Mouse (Mus musculus): ENCODE measurements around the gene Wdr37. TPM values are rescaled to one million over a fixed set of nuclear protein-coding genes. Genes with fewer than 3 reads are reported as not detected.
"Not testable (repeated sequence)": the region's sequence is repeated elsewhere in the genome, so short reads cannot be mapped to it uniquely, and the experiment has no call there.

Gene Wdr37
- polyA plus RNA-seq (2012; rRNA removed) (3.4 and 4.1 TPM in 2 replicates), polyA plus RNA-seq (2014; fragmentation: Nextera tagmentation; extraction: Ambion mirVana) (6.7 and 7.2 TPM in 2 replicates)

- Histone ChIP-seq H3K4me2 (ENCODE audit: low read depth) (peak within 1 kb of the TSS; percentile 94), H3K27ac (peak within 1 kb of the TSS; percentile 95), H3K4me1 (replicated peaks; ENCODE audit: control insufficient read depth in 2 of 2, insufficient read depth in 2 of 2, low read length in 1 of 2) (peaks cover 7 to 8% of the 10 kb centered on the region in 2 experiments), H3K4me3 (ENCODE audit: insufficient read depth in 1 of 2, low read depth in 2 of 2, low read length in 2 of 2) (peak within 1 kb of the TSS; percentile 89 to 98), H3K36me3 (replicated peaks; ENCODE audit: control insufficient read depth, insufficient read depth, low read depth) (no peaks in the 10 kb centered on the region), H3K9ac (replicated peaks) (peak within 1 kb of the TSS; percentile 93), H3K27me3 (ENCODE audit: control insufficient read depth, insufficient read depth, low read length) (no peaks in the 10 kb centered on the region), H3K9me3 (ENCODE audit: control insufficient read depth, low read length) (no peaks in the 10 kb centered on the region)
- WGBS (ENCODE audit: insufficient replicate concordance) = under 1% methylated on average over 18 of the region's 18 CpGs
- TF ChIP-seq CTCF (IDR thresholded peaks at IDR 0.05; ENCODE audit: low read depth) (no peak), EP300 (IDR thresholded peaks at IDR 0.05; ENCODE audit: low read depth) (no peak)
- peak in 1 of 3 experiments; percentile 57 for DNase-seq (ENCODE audit: low read depth in 3 of 3, low spot score in 3 of 3)
- peak; percentile 82 for ATAC-seq (ENCODE audit: insufficient read depth)
Observed at GRCm38 (mm10) chr13:8871314-8871962, at the start of gene Wdr37. Gene Wdr37, minus strand, starts transcription at chr13:8871909.

GRCm38 (mm10) chr13:8913890-8914289 lies 42.2 kb upstream of the Wdr37 start:
- not testable (repeated sequence) for ATAC-seq (ENCODE audit: insufficient read depth); H3K9me3 ChIP-seq (ENCODE audit: control insufficient read depth, low read length); H3K4me2 ChIP-seq (ENCODE audit: low read depth); H3K36me3 ChIP-seq (replicated peaks; ENCODE audit: control insufficient read depth, insufficient read depth, low read depth); H3K4me3 ChIP-seq (ENCODE audit: insufficient read depth in 1 of 2, low read depth in 2 of 2, low read length in 2 of 2); H3K27ac ChIP-seq; H3K9ac ChIP-seq (replicated peaks); DNase-seq (ENCODE audit: low read depth in 3 of 3, low spot score in 3 of 3); H3K27me3 ChIP-seq (ENCODE audit: control insufficient read depth, insufficient read depth, low read length); H3K4me1 ChIP-seq (replicated peaks; ENCODE audit: control insufficient read depth in 2 of 2, insufficient read depth in 2 of 2, low read length in 1 of 2)
- WGBS (ENCODE audit: insufficient replicate concordance) = 74% methylated on average over 8 of the region's 8 CpGs

GRCm38 (mm10) chr13:8905986-8906385 lies 34.3 kb upstream of the Wdr37 start:
- H3K9me3 ChIP-seq (ENCODE audit: control insufficient read depth, low read length); H3K4me2 ChIP-seq (ENCODE audit: low read depth); H3K4me3 ChIP-seq (ENCODE audit: insufficient read depth in 1 of 2, low read depth in 2 of 2, low read length in 2 of 2); H3K27ac ChIP-seq; DNase-seq (ENCODE audit: low read depth in 3 of 3, low spot score in 3 of 3); H3K4me1 ChIP-seq (replicated peaks; ENCODE audit: control insufficient read depth in 2 of 2, insufficient read depth in 2 of 2, low read length in 1 of 2); ATAC-seq (ENCODE audit: insufficient read depth); H3K9ac ChIP-seq (replicated peaks); H3K36me3 ChIP-seq (replicated peaks; ENCODE audit: control insufficient read depth, insufficient read depth, low read depth); H3K27me3 ChIP-seq (ENCODE audit: control insufficient read depth, insufficient read depth, low read length): not testable (repeated sequence)
- WGBS (ENCODE audit: insufficient replicate concordance) = 60% methylated on average over 2 of the region's 2 CpGs

- TF ChIP-seq CTCF (IDR thresholded peaks at IDR 0.05; ENCODE audit: low read depth) (peak; percentile 63), EP300 (IDR thresholded peaks at IDR 0.05; ENCODE audit: low read depth) (no peak)
- H3K4me2 ChIP-seq (ENCODE audit: low read depth) = no peak overlapping the region
- no peak overlapping the region for H3K9ac ChIP-seq (replicated peaks)
- no peak for ATAC-seq (ENCODE audit: insufficient read depth)
- H3K4me1 ChIP-seq (replicated peaks; ENCODE audit: control insufficient read depth in 2 of 2, insufficient read depth in 2 of 2, low read length in 1 of 2) = peaks cover 0 to 2% of the 10 kb centered on the region in 2 experiments; a peak in 1 of 4 replicates
- H3K27ac ChIP-seq = no peak overlapping the region
- H3K9me3 ChIP-seq (ENCODE audit: control insufficient read depth, low read length) = no peaks in the 10 kb centered on the region
- WGBS (ENCODE audit: insufficient replicate concordance) = 85% methylated on average over 1 of the region's 1 CpGs
- no peaks in the 10 kb centered on the region for H3K27me3 ChIP-seq (ENCODE audit: control insufficient read depth, insufficient read depth, low read length)
- DNase-seq (ENCODE audit: low read depth in 3 of 3, low spot score in 3 of 3) = peak in 1 of 3 experiments; percentile 50
- no peak overlapping the region for H3K4me3 ChIP-seq (ENCODE audit: insufficient read depth in 1 of 2, low read depth in 2 of 2, low read length in 2 of 2)
- peaks cover 13% of the 10 kb centered on the region for H3K36me3 ChIP-seq (replicated peaks; ENCODE audit: control insufficient read depth, insufficient read depth, low read depth)
Observed at GRCm38 (mm10) chr13:8888603-8889002, 16.9 kb upstream of the Wdr37 start.

- DNase-seq (ENCODE audit: low read depth in 3 of 3, low spot score in 3 of 3) (no peak), ATAC-seq (ENCODE audit: insufficient read depth) (no peak)
- WGBS (ENCODE audit: insufficient replicate concordance) = 4% methylated on average over 9 of the region's 9 CpGs
- no peak for TF ChIP-seq CTCF (IDR thresholded peaks at IDR 0.05; ENCODE audit: low read depth)
- Histone ChIP-seq H3K36me3 (replicated peaks; ENCODE audit: control insufficient read depth, insufficient read depth, low read depth) (peaks cover 9% of the 10 kb centered on the region), H3K9me3 (ENCODE audit: control insufficient read depth, low read length) (no peaks in the 10 kb centered on the region), H3K9ac (replicated peaks) (peak overlapping the region; percentile 69), H3K4me1 (replicated peaks; ENCODE audit: control insufficient read depth in 2 of 2, insufficient read depth in 2 of 2, low read length in 1 of 2) (peaks cover 0 to 2% of the 10 kb centered on the region in 2 experiments; a peak in 1 of 4 replicates), H3K4me2 (ENCODE audit: low read depth) (peak overlapping the region; percentile 86), H3K27ac (peak overlapping the region; percentile 12), H3K4me3 (ENCODE audit: insufficient read depth in 1 of 2, low read depth in 2 of 2, low read length in 2 of 2) (peak overlapping the region; percentile 70 to 71), H3K27me3 (ENCODE audit: control insufficient read depth, insufficient read depth, low read length) (no peaks in the 10 kb centered on the region)
Observed at GRCm38 (mm10) chr13:8886185-8886560, 14.5 kb upstream of the Wdr37 start.

Data from liver, embryonic 14.5 days (tissue).